Mouse (Mus musculus): ENCODE data around the gene Mrnip.

DNA sequence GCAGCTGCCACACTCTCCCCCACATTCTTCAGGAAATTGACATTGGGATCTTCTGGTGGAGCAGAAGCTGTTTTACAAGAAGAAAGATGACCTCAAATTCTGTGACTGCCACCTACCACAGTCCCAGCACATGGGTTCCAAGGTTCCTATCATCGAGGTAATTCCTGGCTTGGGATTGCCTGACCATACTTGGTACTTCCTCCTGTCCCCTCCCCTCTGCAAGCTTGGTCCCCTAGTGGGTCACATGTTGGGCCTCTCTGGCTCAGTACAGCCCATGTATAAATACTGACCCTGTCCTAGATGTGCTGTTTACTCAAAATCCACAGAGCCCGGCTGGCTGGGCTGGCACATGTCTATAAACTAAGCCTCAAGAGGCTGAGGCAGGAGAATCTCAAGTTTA, 31.8 kb downstream of the Mrnip start:
- TF ChIP-seq GATA1 (IDR thresholded peaks at IDR 0.05; ENCODE audit: borderline replicate concordance, low read length) (no peak), FLI1 (IDR thresholded peaks at IDR 0.05; ENCODE audit: low read length) (no peak)
